In the genomic region with DNA sequence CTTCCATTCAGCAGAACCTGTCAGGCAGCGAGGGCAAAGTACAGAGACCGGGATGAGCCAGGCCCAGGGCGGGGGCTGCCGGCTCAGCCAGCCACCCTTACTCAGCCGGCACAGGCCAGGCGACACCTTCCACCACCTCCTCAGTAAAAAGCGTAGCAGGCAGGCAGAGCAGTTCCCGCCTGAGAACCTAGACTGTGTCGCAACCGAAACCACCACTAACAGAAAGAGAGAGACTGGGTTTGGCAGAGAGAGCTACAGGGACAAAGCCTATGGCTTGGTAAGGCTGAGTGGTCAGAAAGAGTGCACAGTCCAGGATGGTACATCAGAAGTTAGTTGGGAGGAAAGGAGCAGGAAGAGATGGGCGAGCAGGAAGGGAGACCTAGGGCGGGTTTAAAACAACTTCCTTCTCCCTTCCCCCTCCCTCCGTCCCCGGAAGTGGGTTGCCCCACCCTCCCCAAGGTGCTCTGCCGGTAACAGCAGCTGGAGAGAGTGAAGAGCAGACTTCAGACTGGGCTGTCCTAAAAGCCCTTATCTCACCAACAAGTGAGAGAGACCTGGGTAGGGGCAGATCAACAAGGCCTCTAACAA, we compare ENCODE assay signal across 8 mouse cellular contexts. TPM values are rescaled to one million over a fixed set of nuclear protein-coding genes. Genes with fewer than 3 reads are reported as not detected.
DNase-seq lines count a peak whose midpoint lies in the region; ATAC-seq lines count a peak whose summit lies in the region.

No protein-coding gene starts in this region.

- H3K36me3 ChIP-seq in heart, embryonic 14.5 days (ENCODE audit: control insufficient read depth, insufficient read depth, low read length), result 0 out of 2 replicates have a peak, but pooled peaks cover 8% of the 10 kb centered on the region
- peaks cover 3% of the 10 kb centered on the region; the same call in 1 of the 2 replicates for H3K36me3 ChIP-seq in liver, embryonic 11.5 days (ENCODE audit: control insufficient read depth, insufficient read depth, low read length)
- H3K36me3 ChIP-seq in forebrain, embryonic 14.5 days (ENCODE audit: control insufficient read depth, insufficient read depth, low read length), result peaks cover 6% of the 10 kb centered on the region

- 40% methylated on average over 15 of the region's 15 CpGs for WGBS in heart, embryonic 14.5 days
- WGBS in liver, embryonic 11.5 days, result 24% methylated on average over 15 of the region's 15 CpGs
- 84% methylated on average over 15 of the region's 15 CpGs for WGBS in forebrain, embryonic 14.5 days

- peak overlapping the region; percentile 29 for H3K4me2 ChIP-seq in heart, embryonic 14.5 days (ENCODE audit: low read length)
- H3K4me2 ChIP-seq in liver, embryonic 11.5 days, result peak overlapping the region; percentile 85
- H3K4me2 ChIP-seq in forebrain, embryonic 14.5 days (ENCODE audit: low read length), result no peak overlapping the region

- no peak for ATAC-seq in heart, embryonic 14.5 days (ENCODE audit: insufficient number of reproducible peaks, insufficient read depth, low FRiP score, low read depth)
- peak; percentile 91 for ATAC-seq in liver, embryonic 11.5 days (replicated peaks; ENCODE audit: low FRiP score)
- no peak for ATAC-seq in forebrain, embryonic 14.5 days

- H3K4me3 ChIP-seq in heart, embryonic 14.5 days (ENCODE audit: control insufficient read depth in 1 of 2, insufficient read depth in 1 of 2, low read depth in 1 of 2, low read length in 2 of 2), result no peak overlapping the region; a peak in 1 of 4 replicates
- peak overlapping the region; percentile 50 for H3K4me3 ChIP-seq in liver, embryonic 11.5 days (ENCODE audit: low read depth, low read length)
- H3K4me3 ChIP-seq in forebrain, embryonic 14.5 days (ENCODE audit: low read depth, low read length), result no peak overlapping the region

- intact Hi-C loops in gastrocnemius, postnatal 14 days (cut with DNase I; ENCODE audit: low total_unique reads), result loop anchor here (5.0 kb wide), 1 partner anchor 37 kb away; no protein-coding TSS in a partner anchor

- peak; percentile 42 to 46 for DNase-seq in urinary bladder, postnatal 36 days (ENCODE audit: low spot score in 2 of 2)
- DNase-seq in urinary bladder, adult 2 months (ENCODE audit: low spot score), result no peak
- no peak for DNase-seq in liver, embryonic 11.5 days (ENCODE audit: low spot score)
- peak; percentile 75 to 76 for DNase-seq in spleen, adult 18-20 months
- DNase-seq in forebrain, embryonic 14.5 days (ENCODE audit: low spot score), result no peak
- no peak for DNase-seq in gastrocnemius, adult 8-10 months (ENCODE audit: low spot score in 2 of 2)
- DNase-seq in gastrocnemius, postnatal 14 days, result no peak

- peak overlapping the region; percentile 23; the same call in 1 of the 2 replicates for H3K9ac ChIP-seq in heart, embryonic 14.5 days (ENCODE audit: low read length)
- H3K9ac ChIP-seq in liver, embryonic 11.5 days (ENCODE audit: low read depth, low read length), result peak overlapping the region; percentile 60
- H3K9ac ChIP-seq in forebrain, embryonic 14.5 days (ENCODE audit: low read length), result no peak overlapping the region

- H3K4me1 ChIP-seq in heart, embryonic 14.5 days (ENCODE audit: control insufficient read depth in 2 of 2, insufficient read depth in 2 of 2, low read length in 2 of 2), result peaks cover 28 to 53% of the 10 kb centered on the region in 2 experiments
- H3K4me1 ChIP-seq in liver, embryonic 11.5 days (replicated peaks; ENCODE audit: control insufficient read depth, insufficient read depth, low read length), result peaks cover 54% of the 10 kb centered on the region
- H3K4me1 ChIP-seq in forebrain, embryonic 14.5 days (ENCODE audit: control insufficient read depth, insufficient read depth, low read length), result peaks cover 4% of the 10 kb centered on the region; the same call in 1 of the 2 replicates

- no peaks in the 10 kb centered on the region for H3K27me3 ChIP-seq in heart, embryonic 14.5 days (ENCODE audit: control insufficient read depth, insufficient read depth, low read length)
- H3K27me3 ChIP-seq in liver, embryonic 11.5 days (replicated peaks; ENCODE audit: control insufficient read depth, insufficient read depth, low read length), result no peaks in the 10 kb centered on the region
- no peaks in the 10 kb centered on the region for H3K27me3 ChIP-seq in forebrain, embryonic 14.5 days (replicated peaks; ENCODE audit: control insufficient read depth, insufficient read depth, low read length)

- H3K9me3 ChIP-seq in heart, embryonic 14.5 days (ENCODE audit: control insufficient read depth, low read length), result no peaks in the 10 kb centered on the region
- no peaks in the 10 kb centered on the region for H3K9me3 ChIP-seq in liver, embryonic 11.5 days (ENCODE audit: control insufficient read depth, low read length)
- no peaks in the 10 kb centered on the region for H3K9me3 ChIP-seq in forebrain, embryonic 14.5 days (replicated peaks; ENCODE audit: control insufficient read depth, low read length)

- H3K27ac ChIP-seq in heart, embryonic 14.5 days (replicated peaks in 1 of 2; ENCODE audit: control insufficient read depth in 1 of 2, insufficient read depth in 1 of 2, low read depth in 2 of 2, low read length in 2 of 2), result peak overlapping the region; percentile 35 to 41; a peak in 2 of 4 replicates
- H3K27ac ChIP-seq in liver, embryonic 11.5 days (ENCODE audit: low read depth, low read length), result peak overlapping the region; percentile 87
- H3K27ac ChIP-seq in forebrain, embryonic 14.5 days (ENCODE audit: low read depth, low read length), result no peak overlapping the region

RNA-seq across cellular contexts. Expression of a gene that starts 28.0 kb away (rescaled TPM):
- polyA plus RNA-seq in urinary bladder, adult 2 months (2012; rRNA removed), result 10.2 and 10.4 TPM in 2 replicates
- 6.1 and 10.7 TPM in 2 replicates for polyA plus RNA-seq in heart, embryonic 14.5 days (2014; fragmentation: Nextera tagmentation; extraction: Ambion mirVana)
- polyA plus RNA-seq in liver, embryonic 11.5 days (2014; fragmentation: Nextera tagmentation; extraction: Ambion mirVana), result 7.5 and 8.7 TPM in 2 replicates
- polyA plus RNA-seq in forebrain, embryonic 14.5 days (2014; fragmentation: Nextera tagmentation; extraction: Ambion mirVana), result 36.2 and 36.6 TPM in 2 replicates
- total RNA-seq in gastrocnemius, adult 8-10 months (2022), result 1 to 10 TPM; 1.8 to 4.2 (median 2.1) TPM
- 1 to 10 TPM; 2.1 to 8.8 TPM for total RNA-seq in gastrocnemius, postnatal 14 days (2021)

RNA-seq across cellular contexts. Expression of a gene that starts 46.5 kb away (rescaled TPM):
- 75.2 and 100 TPM in 2 replicates for polyA plus RNA-seq in urinary bladder, adult 2 months (2012; rRNA removed)
- polyA plus RNA-seq in heart, embryonic 14.5 days (2014; fragmentation: Nextera tagmentation; extraction: Ambion mirVana), result 35.4 and 40.2 TPM in 2 replicates
- polyA plus RNA-seq in liver, embryonic 11.5 days (2014; fragmentation: Nextera tagmentation; extraction: Ambion mirVana), result 45.3 and 50.3 TPM in 2 replicates
- polyA plus RNA-seq in forebrain, embryonic 14.5 days (2014; fragmentation: Nextera tagmentation; extraction: Ambion mirVana), result 32.6 and 38.6 TPM in 2 replicates
- total RNA-seq in gastrocnemius, adult 8-10 months (2022), result 10 to 100 TPM; 31.8 to 40.1 (median 35.2) TPM
- 10 to 100 TPM; 27.7 to 34.1 TPM for total RNA-seq in gastrocnemius, postnatal 14 days (2021)

RNA-seq across cellular contexts. Expression of a gene that starts 54.2 kb away (rescaled TPM):
- 25.7 and 27.6 TPM in 2 replicates for polyA plus RNA-seq in urinary bladder, adult 2 months (2012; rRNA removed)
- polyA plus RNA-seq in heart, embryonic 14.5 days (2014; fragmentation: Nextera tagmentation; extraction: Ambion mirVana), result 55.9 and 58.5 TPM in 2 replicates
- 70.7 and 76.0 TPM in 2 replicates for polyA plus RNA-seq in liver, embryonic 11.5 days (2014; fragmentation: Nextera tagmentation; extraction: Ambion mirVana)
- 62.7 and 69.6 TPM in 2 replicates for polyA plus RNA-seq in forebrain, embryonic 14.5 days (2014; fragmentation: Nextera tagmentation; extraction: Ambion mirVana)
- 10 to 100 TPM in 3 of 4 experiments, 1 to 10 TPM in 1; 9.2 to 12.4 (median 11.2) TPM for total RNA-seq in gastrocnemius, adult 8-10 months (2022)
- 10 to 100 TPM in 1 of 2 experiments, 1 to 10 TPM in 1; 9.1 to 11.7 TPM for total RNA-seq in gastrocnemius, postnatal 14 days (2021)

Comparison
In these comparisons a context has a peak if more than half of its experiments do, and no peak if none do; other contexts are left out.
1. DNase-seq: peak in urinary bladder, postnatal 36 days (2 of 2) and spleen, adult 18-20 months (2 of 2); none in urinary bladder, adult 2 months (single experiment), liver, embryonic 11.5 days (single experiment), forebrain, embryonic 14.5 days (single experiment), gastrocnemius, adult 8-10 months (0 of 2) and gastrocnemius, postnatal 14 days (single experiment).